Mouse (Mus musculus): ENCODE results near the gene Gm3383.
"Not testable (repeated sequence)": the region's sequence is repeated elsewhere in the genome, so short reads cannot be mapped to it uniquely, and the experiment has no call there.

Gm3383 gene

DNA sequence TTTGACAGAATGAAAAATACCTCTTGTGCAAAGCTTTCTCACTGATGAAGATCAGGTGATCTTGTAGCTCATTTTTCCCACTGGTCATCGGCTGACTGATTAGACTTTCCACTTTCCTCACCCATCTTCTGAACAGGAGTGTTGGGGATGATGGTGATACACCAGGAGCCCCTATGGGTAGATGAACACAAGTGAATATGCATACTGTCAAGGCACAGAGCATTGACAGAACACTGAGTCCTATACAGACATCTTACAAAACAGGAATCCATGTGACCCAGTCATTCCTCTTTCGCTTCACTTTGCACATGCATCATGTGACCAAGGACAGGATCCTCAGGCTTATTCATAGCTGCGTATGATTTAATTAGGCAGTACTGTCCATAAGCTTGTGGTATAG lies at the start of gene Gm3383:
Gene Gm3383, minus strand, starts transcription at position 101 of the 400 bp plus-strand sequence.
- DNase-seq (ENCODE audit: low read depth), result not testable (repeated sequence)

GRCm38 (mm10) chr14:5855911-5856310 lies 48.1 kb upstream of the Gm3383 start:
- not testable (repeated sequence) for DNase-seq (ENCODE audit: low read depth)

DNA sequence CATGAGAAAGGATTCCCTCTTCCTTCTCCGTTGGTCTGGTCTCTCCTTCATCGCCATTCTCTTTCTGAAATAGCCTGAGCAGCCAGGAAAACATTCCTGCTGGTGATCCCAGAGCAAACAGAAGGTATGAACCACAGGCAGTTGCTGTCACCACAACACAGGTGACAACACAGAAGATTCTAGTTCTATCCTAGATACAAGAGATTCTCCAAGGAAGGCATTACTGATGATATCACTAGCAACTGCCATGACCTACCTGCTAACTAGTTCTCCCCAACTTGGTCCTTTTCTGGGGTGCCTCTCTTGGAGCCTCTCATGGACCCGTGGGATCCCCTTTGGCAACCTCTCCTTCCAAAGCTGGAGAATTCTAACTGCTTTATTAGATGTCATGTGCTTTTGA lies 22.4 kb upstream of the Gm3383 start, which contains the start of gene Gm3424:
Gene Gm3424, minus strand, starts transcription at position 101 of the 400 bp plus-strand sequence.
- not testable (repeated sequence) for DNase-seq (ENCODE audit: low read depth)

GRCm38 (mm10) chr14:5812699-5813356 lies 5.0 kb upstream of the Gm3383 start:
- not testable (repeated sequence) for DNase-seq (ENCODE audit: low read depth)

DNA sequence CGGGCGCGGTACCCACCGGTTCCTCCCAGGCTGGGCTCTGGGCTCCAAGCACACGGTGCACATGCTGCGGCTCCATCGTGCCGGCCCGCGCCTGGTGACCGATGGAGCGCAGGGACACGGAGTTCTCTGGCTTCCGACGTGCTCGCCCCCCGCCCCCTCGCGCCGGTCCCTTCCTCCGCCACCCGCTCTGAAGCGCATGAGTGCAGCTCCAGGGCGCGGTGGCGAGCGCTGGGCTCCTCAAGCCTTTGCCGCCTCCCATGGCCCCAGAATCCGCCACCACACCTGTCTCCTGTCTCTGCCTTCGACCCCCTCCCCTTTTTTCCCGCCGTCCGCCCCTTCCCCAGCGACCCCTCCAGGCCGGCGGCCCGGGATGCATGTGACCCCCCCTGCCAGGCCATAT lies 66.3 kb downstream of the Gm3383 start, which contains the start of gene Gm3373:
Gene Gm3373, minus strand, starts transcription at position 101 of the 400 bp plus-strand sequence.
- not testable (repeated sequence) for DNase-seq (ENCODE audit: low read depth)

- DNase-seq (ENCODE audit: low read depth), result not testable (repeated sequence)
Measured at GRCm38 (mm10) chr14:5687357-5687756, 120.4 kb downstream of the Gm3383 start, which contains the start of gene Gm9603. TSS of gene Gm9603 (minus strand) at chr14:5687457.

DNA sequence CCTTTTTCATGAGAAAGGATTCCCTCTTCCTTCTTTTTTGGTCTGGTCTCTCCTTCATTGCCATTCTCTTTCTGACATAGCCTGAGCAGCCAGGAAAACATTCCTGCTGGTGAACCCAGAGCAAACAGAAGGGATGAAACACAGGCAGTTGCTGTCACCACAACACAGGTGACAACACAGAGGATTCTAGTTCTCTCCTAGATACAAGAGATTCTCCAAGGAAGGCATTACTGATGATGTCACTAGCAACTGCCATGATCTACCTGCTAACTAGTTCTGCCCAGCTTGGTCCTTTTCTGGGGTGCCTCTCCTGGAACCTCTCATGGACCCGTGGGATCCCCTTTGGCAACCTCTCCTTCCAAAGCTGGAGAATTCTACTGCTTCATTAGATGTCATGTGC lies 174.9 kb downstream of the Gm3383 start, which contains the start of gene Gm8265:
Gene Gm8265, minus strand, starts transcription at position 101 of the 400 bp plus-strand sequence.
- DNase-seq (ENCODE audit: low read depth), result not testable (repeated sequence)

All from c-Kit-positive CD71-positive TER-119-negative erythroid progenitor cells, embryonic 14.5 days (primary cell).